Comparison of ENCODE assay signal across 11 mouse cellular contexts in the genomic region with DNA sequence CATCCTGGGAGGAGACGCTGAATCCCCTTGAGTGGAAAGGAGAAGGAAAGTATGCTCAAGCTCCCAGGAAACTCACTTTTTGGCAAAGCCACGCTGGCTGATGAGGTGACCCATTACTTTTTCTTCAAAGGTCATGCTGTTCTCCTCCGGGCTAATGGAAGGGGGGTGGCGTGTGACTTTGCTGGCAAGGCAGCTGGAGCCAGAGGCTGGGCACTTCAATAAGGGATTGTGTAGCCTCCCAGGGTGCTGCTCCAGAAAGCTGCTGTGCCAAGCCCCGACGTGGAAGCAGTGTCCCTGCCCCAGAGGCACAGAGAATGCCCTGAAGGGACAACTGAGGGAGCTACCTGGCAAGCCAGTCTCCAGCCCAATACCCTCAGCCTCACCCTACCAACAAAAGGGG.
DNase-seq lines count a peak whose midpoint lies in the region; ATAC-seq and TF ChIP-seq lines count a peak whose summit lies in the region.
"Had no signal": no experiment of that assay in that cellular context is flagged by ENCODE, and none has a peak within 500 bp of the region (broad histone marks: within the 10 kb centered on the region; RNA-seq: fewer than 3 reads in every experiment).

No protein-coding gene starts in this region.

- H3K9ac ChIP-seq in limb, embryonic 11.5 days (ENCODE audit: low read length) = 0 out of 2 replicates have a peak overlapping the region, but pooled peaks have one; percentile 7
- H3K9ac ChIP-seq in hindbrain, postnatal 0 days (replicated peaks; ENCODE audit: low read length) = no peak overlapping the region
- no peak overlapping the region for H3K9ac ChIP-seq in midbrain, embryonic 14.5 days (replicated peaks; ENCODE audit: low read length)
- H3K9ac ChIP-seq: limb, embryonic 12.5 days; liver, postnatal 0 days had no signal

- H3K36me3 ChIP-seq in limb, embryonic 11.5 days (ENCODE audit: control insufficient read depth, insufficient read depth, low read length) = no peaks in the 10 kb centered on the region
- no peaks in the 10 kb centered on the region for H3K36me3 ChIP-seq in limb, embryonic 10.5 days
- no peaks in the 10 kb centered on the region for H3K36me3 ChIP-seq in hindbrain, postnatal 0 days (ENCODE audit: insufficient read depth, low read length)
- peaks cover 28% of the 10 kb centered on the region; the same call in 1 of the 2 replicates for H3K36me3 ChIP-seq in midbrain, embryonic 14.5 days (ENCODE audit: control insufficient read depth, insufficient read depth, low read length)
- H3K36me3 ChIP-seq: limb, embryonic 12.5 days had no signal

- DNase-seq in gastrocnemius, adult 8-10 months (ENCODE audit: low spot score in 2 of 2) = peak; percentile 24 to 25
- no peak for DNase-seq in gastrocnemius, postnatal 10 days
- DNase-seq in limb, embryonic 11.5 days (ENCODE audit: low spot score) = no peak
- no peak for DNase-seq in limb, embryonic 10.5 days (ENCODE audit: low spot score)
- DNase-seq in hindbrain, postnatal 0 days (ENCODE audit: low spot score) = peak; percentile 50
- DNase-seq in midbrain, embryonic 14.5 days = no peak
- DNase-seq in lung, postnatal 4 days = no peak
- DNase-seq in left cerebral cortex, postnatal 4 days = no peak
- DNase-seq: kidney, postnatal 10 days; liver, postnatal 0 days had no signal

- intact Hi-C loops in left cerebral cortex, postnatal 4 days (cut with DNase I) = no loop called here

- no peaks in the 10 kb centered on the region for H3K4me1 ChIP-seq in limb, embryonic 11.5 days (ENCODE audit: control insufficient read depth, insufficient read depth, low read length)
- H3K4me1 ChIP-seq in limb, embryonic 10.5 days = no peaks in the 10 kb centered on the region; the same call in 1 of the 2 replicates
- peaks cover 21% of the 10 kb centered on the region for H3K4me1 ChIP-seq in hindbrain, postnatal 0 days (ENCODE audit: insufficient read depth, low read length)
- H3K4me1 ChIP-seq in midbrain, embryonic 14.5 days (ENCODE audit: control insufficient read depth, insufficient read depth, low read length) = peaks cover 21% of the 10 kb centered on the region
- H3K4me1 ChIP-seq: limb, embryonic 12.5 days had no signal

- no peak overlapping the region for H3K4me3 ChIP-seq in limb, embryonic 11.5 days (ENCODE audit: low read depth, low read length)
- H3K4me3 ChIP-seq in limb, embryonic 10.5 days = no peak overlapping the region
- no peak overlapping the region for H3K4me3 ChIP-seq in hindbrain, postnatal 0 days (ENCODE audit: low read length)
- H3K4me3 ChIP-seq in midbrain, embryonic 14.5 days (replicated peaks; ENCODE audit: low read depth, low read length) = no peak overlapping the region
- H3K4me3 ChIP-seq: limb, embryonic 12.5 days had no signal

- H3K9me3 ChIP-seq in limb, embryonic 11.5 days (ENCODE audit: control insufficient read depth, low read length) = no peaks in the 10 kb centered on the region
- no peaks in the 10 kb centered on the region for H3K9me3 ChIP-seq in limb, embryonic 10.5 days (replicated peaks)
- H3K9me3 ChIP-seq in hindbrain, postnatal 0 days (ENCODE audit: low read length) = no peaks in the 10 kb centered on the region
- H3K9me3 ChIP-seq in midbrain, embryonic 14.5 days (ENCODE audit: control insufficient read depth, low read length) = no peaks in the 10 kb centered on the region
- H3K9me3 ChIP-seq: limb, embryonic 12.5 days had no signal

- H3K4me2 ChIP-seq in limb, embryonic 11.5 days (ENCODE audit: low read depth, severe bottlenecking) = no peak overlapping the region
- H3K4me2 ChIP-seq in hindbrain, postnatal 0 days (ENCODE audit: low read depth, low read length) = no peak overlapping the region
- no peak overlapping the region for H3K4me2 ChIP-seq in midbrain, embryonic 14.5 days (ENCODE audit: low read length)
- H3K4me2 ChIP-seq: limb, embryonic 12.5 days had no signal

- ATAC-seq in limb, embryonic 11.5 days (ENCODE audit: insufficient number of reproducible peaks, low FRiP score, low TSS enrichment, low read depth) = no peak
- ATAC-seq in hindbrain, postnatal 0 days = peak; percentile 33; the same call in 1 of the 2 replicates
- ATAC-seq in midbrain, embryonic 14.5 days (ENCODE audit: low FRiP score, low TSS enrichment) = no peak
- ATAC-seq: liver, postnatal 0 days had no signal

- no peaks in the 10 kb centered on the region for H3K27me3 ChIP-seq in limb, embryonic 11.5 days (ENCODE audit: control insufficient read depth, insufficient read depth, low read length)
- H3K27me3 ChIP-seq in limb, embryonic 10.5 days (ENCODE audit: low read depth, poor library complexity, severe bottlenecking) = peaks cover 20% of the 10 kb centered on the region; the same call in 1 of the 2 replicates
- no peaks in the 10 kb centered on the region for H3K27me3 ChIP-seq in hindbrain, postnatal 0 days (ENCODE audit: insufficient read depth, low read length)
- no peaks in the 10 kb centered on the region for H3K27me3 ChIP-seq in midbrain, embryonic 14.5 days (ENCODE audit: control insufficient read depth, insufficient read depth, low read length)

- no peak overlapping the region for H3K27ac ChIP-seq in limb, embryonic 11.5 days (replicated peaks; ENCODE audit: low read depth, low read length)
- no peak overlapping the region for H3K27ac ChIP-seq in limb, embryonic 10.5 days
- H3K27ac ChIP-seq in hindbrain, postnatal 0 days = peak overlapping the region; percentile 65; the same call in 1 of the 2 replicates
- H3K27ac ChIP-seq in midbrain, embryonic 14.5 days (replicated peaks; ENCODE audit: low read depth, low read length) = peak overlapping the region; percentile 84
- H3K27ac ChIP-seq: limb, embryonic 12.5 days had no signal

- 81% methylated on average over 6 of the region's 6 CpGs for WGBS in limb, embryonic 11.5 days
- 85% methylated on average over 6 of the region's 6 CpGs for WGBS in limb, embryonic 10.5 days
- WGBS in hindbrain, postnatal 0 days = 35% methylated on average over 5 of the region's 6 CpGs
- 77% methylated on average over 6 of the region's 6 CpGs for WGBS in midbrain, embryonic 14.5 days

- no peak for TF ChIP-seq CTCF in hindbrain, postnatal 0 days (IDR thresholded peaks at IDR 0.05; ENCODE audit: low read depth)

Comparison
In these comparisons a context has a peak if more than half of its experiments do, and no peak if none do; other contexts are left out.
1. DNase-seq: peak in gastrocnemius, adult 8-10 months (2 of 2) and hindbrain, postnatal 0 days (single experiment); none in gastrocnemius, postnatal 10 days (single experiment), limb, embryonic 11.5 days (single experiment), limb, embryonic 10.5 days (single experiment), midbrain, embryonic 14.5 days (single experiment), lung, postnatal 4 days (0 of 2) and left cerebral cortex, postnatal 4 days (single experiment).
2. H3K27ac ChIP-seq: peak in hindbrain, postnatal 0 days (single experiment) and midbrain, embryonic 14.5 days (single experiment); none in limb, embryonic 11.5 days (single experiment) and limb, embryonic 10.5 days (single experiment).